Mouse (Mus musculus): Measurements from ENCODE around the gene Timm13. TPM values are rescaled to one million over a fixed set of nuclear protein-coding genes. Genes with fewer than 3 reads are reported as not detected.

The Timm13 gene
- 389 and 390 TPM in 2 replicates for polyA plus RNA-seq (2015; fragmentation: Nextera tagmentation; extraction: Ambion mirVana)

DNA sequence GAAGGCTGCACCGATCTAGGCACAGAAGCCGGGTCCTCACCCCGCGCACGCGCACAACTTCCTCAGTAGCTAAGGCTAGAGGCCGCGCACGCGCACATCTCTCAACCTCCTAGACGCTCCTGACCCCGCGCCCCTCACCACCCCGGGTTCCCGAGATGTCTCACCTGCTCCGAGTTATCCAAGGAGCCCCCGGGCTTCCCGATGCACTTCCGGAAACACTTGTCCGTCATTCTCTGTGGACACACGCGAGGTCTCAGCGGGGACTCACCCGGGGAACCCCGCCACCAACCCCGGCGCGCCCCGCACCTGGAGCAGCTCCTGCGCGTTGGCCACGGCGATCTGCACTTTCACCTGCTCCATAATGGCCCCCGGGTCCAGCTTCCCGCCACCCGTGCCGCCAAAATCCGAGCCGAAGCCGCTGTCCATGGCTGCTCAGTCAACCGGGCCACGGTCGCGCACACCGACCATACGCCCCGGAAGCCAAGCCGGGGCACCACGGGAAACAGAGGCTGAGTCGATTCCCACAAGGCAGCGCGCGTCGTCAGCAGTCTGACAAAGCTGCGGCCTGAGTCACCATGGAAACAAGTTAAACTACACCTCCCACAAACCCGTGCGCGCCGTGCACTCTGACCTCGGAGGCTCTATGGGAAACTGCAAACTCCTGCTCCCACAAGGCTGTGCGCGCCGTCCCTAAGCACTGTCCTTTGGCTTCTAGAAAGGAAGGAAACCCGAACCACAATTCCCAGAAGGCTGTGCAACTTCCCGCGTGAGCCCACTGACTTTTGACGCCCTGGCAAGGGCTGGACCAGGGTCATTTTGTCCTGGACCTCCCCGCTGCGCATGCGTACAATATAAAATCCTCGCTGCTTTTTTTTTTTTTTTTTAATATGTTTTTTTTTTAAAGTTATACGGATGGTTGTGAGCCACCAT, at the start of gene Timm13:
Timm13 (minus strand) TSS at position 652 of the 930 bp plus-strand sequence.

GRCm38 (mm10) chr10:80929299-80930226, 28.8 kb upstream of the Timm13 start, which contains the start of gene Gadd45b:
Gene Gadd45b (plus strand): TSS chr10:80930073.

GRCm38 (mm10) chr10:80917779-80918434, 17.1 kb upstream of the Timm13 start, which contains the start of gene Lmnb2:
Gene Lmnb2 (minus strand): TSS chr10:80918245.

GRCm38 (mm10) chr10:80871581-80871980, 29.2 kb downstream of the Timm13 start, which contains the start of gene Tmprss9:
Gene Tmprss9 (plus strand): TSS chr10:80871848.

DNA sequence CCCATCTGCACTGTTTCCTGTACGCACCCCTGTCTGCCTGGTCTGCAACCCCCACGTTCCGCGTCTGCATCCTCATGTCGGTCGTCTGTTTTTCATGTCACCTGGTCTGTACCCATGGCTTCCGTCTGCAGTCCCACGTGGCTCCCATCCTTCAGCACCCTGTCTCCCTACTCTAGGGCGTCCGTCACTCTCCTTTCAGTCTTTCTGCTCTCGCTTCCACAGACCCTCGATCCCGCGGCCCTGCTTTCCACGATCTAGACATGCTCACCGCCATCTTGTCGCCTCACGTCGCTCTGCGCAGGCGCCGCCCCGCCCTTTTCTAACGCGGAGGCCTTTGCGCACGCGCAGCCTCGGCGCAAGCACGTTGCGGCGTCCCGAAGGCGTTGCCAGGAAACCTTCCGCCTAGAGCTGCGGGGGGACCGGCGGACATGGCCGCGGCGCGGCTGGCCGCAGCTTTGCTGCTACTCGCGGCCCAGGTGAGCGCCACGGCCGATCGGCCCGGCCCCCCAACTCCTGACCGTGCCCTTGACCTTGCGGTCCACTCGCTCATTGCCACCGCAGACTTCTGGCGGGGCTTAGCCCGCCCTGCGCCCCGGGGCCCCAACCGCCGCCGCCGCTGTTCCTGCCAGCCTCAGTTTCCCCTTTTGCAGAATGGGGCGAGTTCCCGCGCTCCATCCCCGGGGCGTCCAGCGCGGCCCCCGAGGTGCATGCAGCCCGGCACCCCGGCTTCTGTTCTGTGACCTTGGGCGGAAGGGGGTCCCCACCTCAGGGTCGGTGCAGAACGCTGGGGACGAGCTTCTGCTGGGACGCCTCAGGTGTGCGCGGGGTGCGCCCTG, 45.6 kb downstream of the Timm13 start, which contains the start of the genes Lsm7 and Sppl2b:
Lsm7 (minus strand) TSS at position 297 of the 836 bp plus-strand sequence.
Sppl2b (plus strand) TSS at position 363 of the 836 bp plus-strand sequence.

Other genes starting within 250 kb of the Timm13 start
- 115 and 116 TPM in 2 replicates for gene Btbd2, start 243.9 kb downstream of the Timm13 start, polyA plus RNA-seq (2015; fragmentation: Nextera tagmentation; extraction: Ambion mirVana)
- 39.0 and 43.5 TPM in 2 replicates for gene Mknk2, start 222.9 kb downstream of the Timm13 start, polyA plus RNA-seq (2015; fragmentation: Nextera tagmentation; extraction: Ambion mirVana)
- gene Mob3a, start 199.0 kb downstream of the Timm13 start, polyA plus RNA-seq (2015; fragmentation: Nextera tagmentation; extraction: Ambion mirVana): 38.3 and 41.4 TPM in 2 replicates
- gene Izumo4, start 198.8 kb downstream of the Timm13 start, polyA plus RNA-seq (2015; fragmentation: Nextera tagmentation; extraction: Ambion mirVana): 42.0 and 58.3 TPM in 2 replicates
- 107 and 110 TPM in 2 replicates for gene Ap3d1, start 158.7 kb downstream of the Timm13 start, polyA plus RNA-seq (2015; fragmentation: Nextera tagmentation; extraction: Ambion mirVana)
- gene Dot1l, start 145.8 kb downstream of the Timm13 start, polyA plus RNA-seq (2015; fragmentation: Nextera tagmentation; extraction: Ambion mirVana): 11.0 and 15.3 TPM in 2 replicates
- gene Sf3a2, start 102.8 kb downstream of the Timm13 start, polyA plus RNA-seq (2015; fragmentation: Nextera tagmentation; extraction: Ambion mirVana): 44.2 and 49.1 TPM in 2 replicates
- 108 and 123 TPM in 2 replicates for gene Plekhj1, start 102.3 kb downstream of the Timm13 start, polyA plus RNA-seq (2015; fragmentation: Nextera tagmentation; extraction: Ambion mirVana)
- gene Amh, start 95.7 kb downstream of the Timm13 start, polyA plus RNA-seq (2015; fragmentation: Nextera tagmentation; extraction: Ambion mirVana): 0.21 and 0.27 TPM in 2 replicates
- 2.4 and 2.7 TPM in 2 replicates for gene Jsrp1, start 87.5 kb downstream of the Timm13 start, polyA plus RNA-seq (2015; fragmentation: Nextera tagmentation; extraction: Ambion mirVana)
- 1,152 and 1,281 TPM in 2 replicates for gene Oaz1, start 74.3 kb downstream of the Timm13 start, polyA plus RNA-seq (2015; fragmentation: Nextera tagmentation; extraction: Ambion mirVana)
- 28.9 and 30.1 TPM in 2 replicates for gene Lingo3, start 56.9 kb downstream of the Timm13 start, polyA plus RNA-seq (2015; fragmentation: Nextera tagmentation; extraction: Ambion mirVana)
- 271 and 277 TPM in 2 replicates for gene Lsm7, start 45.8 kb downstream of the Timm13 start, polyA plus RNA-seq (2015; fragmentation: Nextera tagmentation; extraction: Ambion mirVana)
- gene Sppl2b, start 45.7 kb downstream of the Timm13 start, polyA plus RNA-seq (2015; fragmentation: Nextera tagmentation; extraction: Ambion mirVana): 79.8 and 90.2 TPM in 2 replicates
- gene Tmprss9, start 29.1 kb downstream of the Timm13 start, polyA plus RNA-seq (2015; fragmentation: Nextera tagmentation; extraction: Ambion mirVana): 0.10 and 0.27 TPM in 2 replicates
- gene Lmnb2, start 17.3 kb upstream of the Timm13 start, polyA plus RNA-seq (2015; fragmentation: Nextera tagmentation; extraction: Ambion mirVana): 20.9 and 25.2 TPM in 2 replicates
- 9.8 and 11.4 TPM in 2 replicates for gene Gadd45b, start 29.1 kb upstream of the Timm13 start, polyA plus RNA-seq (2015; fragmentation: Nextera tagmentation; extraction: Ambion mirVana)
- gene Gng7, start 114.0 kb upstream of the Timm13 start, polyA plus RNA-seq (2015; fragmentation: Nextera tagmentation; extraction: Ambion mirVana): 26.8 and 31.7 TPM in 2 replicates
- 70.0 and 88.4 TPM in 2 replicates for gene Diras1, start 124.7 kb upstream of the Timm13 start, polyA plus RNA-seq (2015; fragmentation: Nextera tagmentation; extraction: Ambion mirVana)
- 36.6 and 41.3 TPM in 2 replicates for gene Slc39a3, start 136.5 kb upstream of the Timm13 start, polyA plus RNA-seq (2015; fragmentation: Nextera tagmentation; extraction: Ambion mirVana)
- 246 and 290 TPM in 2 replicates for gene Sgta, start 159.2 kb upstream of the Timm13 start, polyA plus RNA-seq (2015; fragmentation: Nextera tagmentation; extraction: Ambion mirVana)
- 37.7 and 40.4 TPM in 2 replicates for gene Thop1, start 169.1 kb upstream of the Timm13 start, polyA plus RNA-seq (2015; fragmentation: Nextera tagmentation; extraction: Ambion mirVana)
- gene Creb3l3, start 197.9 kb upstream of the Timm13 start, polyA plus RNA-seq (2015; fragmentation: Nextera tagmentation; extraction: Ambion mirVana): 0.50 and 0.69 TPM in 2 replicates
- 208 and 228 TPM in 2 replicates for gene Map2k2, start 204.9 kb upstream of the Timm13 start, polyA plus RNA-seq (2015; fragmentation: Nextera tagmentation; extraction: Ambion mirVana)
- gene Zbtb7a, start 234.3 kb upstream of the Timm13 start, polyA plus RNA-seq (2015; fragmentation: Nextera tagmentation; extraction: Ambion mirVana): 19.7 and 21.3 TPM in 2 replicates